Comparison of ENCODE assay signal across 9 mouse cellular contexts in the genomic region with DNA sequence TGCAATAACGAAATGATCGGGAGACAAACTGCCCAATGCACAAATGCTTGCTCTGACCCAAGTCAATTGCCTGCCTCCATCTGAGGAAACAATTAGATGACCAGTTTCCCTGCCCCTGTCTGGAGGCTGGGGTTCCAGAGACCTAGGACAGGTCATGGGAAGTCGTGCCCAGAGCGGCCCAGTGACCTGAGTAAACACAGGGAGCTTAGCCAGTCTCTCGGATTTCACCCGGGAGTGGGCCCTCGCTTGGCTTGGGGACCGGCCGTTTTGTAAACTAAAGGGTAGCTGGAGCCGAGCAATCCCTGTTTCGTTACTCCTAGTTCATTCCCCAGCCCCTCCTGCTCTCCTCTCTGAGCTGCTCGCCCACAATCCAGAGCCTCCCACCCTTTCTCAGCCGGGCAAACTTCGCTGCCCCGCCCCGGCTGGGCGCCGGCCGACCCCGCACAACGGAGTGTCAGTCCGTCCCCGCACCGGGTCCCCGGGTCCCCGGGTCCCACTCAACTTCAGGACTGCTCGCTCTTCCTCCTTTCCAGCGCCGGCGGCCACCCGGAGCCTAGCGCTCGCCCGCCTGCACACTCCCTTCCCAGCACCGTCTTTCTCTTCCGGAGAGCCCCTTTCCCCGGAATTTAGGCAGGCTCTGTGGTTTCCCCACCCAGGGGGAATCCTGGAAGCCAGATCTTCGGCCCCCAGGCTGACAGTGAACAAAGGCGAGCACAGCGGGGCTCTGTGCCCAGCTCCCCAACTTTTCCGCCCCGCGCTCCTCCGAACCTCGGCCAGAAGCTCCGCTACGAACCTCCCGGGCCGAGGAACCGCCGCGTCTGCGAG. TPM values are rescaled to one million over a fixed set of nuclear protein-coding genes. Genes with fewer than 3 reads are reported as not detected.
DNase-seq lines count a peak whose midpoint lies in the region; ATAC-seq and TF ChIP-seq lines count a peak whose summit lies in the region.
"Had no signal": no experiment of that assay in that cellular context is flagged by ENCODE, and none has a peak within 500 bp of the region (broad histone marks: within the 10 kb centered on the region; RNA-seq: fewer than 3 reads in every experiment).

No protein-coding gene starts in this region.

- H3K9ac ChIP-seq in ES-Bruce4 (ENCODE audit: low read depth, poor library complexity, severe bottlenecking) = peak overlapping the region; percentile 58
- no peak overlapping the region; the same call in 1 of the 2 replicates for H3K9ac ChIP-seq in forebrain, embryonic 13.5 days
- H3K9ac ChIP-seq in hindbrain, embryonic 14.5 days = peak overlapping the region; percentile 39; the same call in 1 of the 2 replicates
- H3K9ac ChIP-seq in liver, embryonic 16.5 days (ENCODE audit: low read depth, low read length) = no peak overlapping the region

- TF ChIP-seq CTCF in ES-Bruce4 (IDR thresholded peaks at IDR 0.05; ENCODE audit: low read depth, low read length) = no peak

- WGBS in forebrain, embryonic 13.5 days = 1% methylated on average over 44 of the region's 53 CpGs
- under 1% methylated on average over 49 of the region's 53 CpGs for WGBS in hindbrain, embryonic 14.5 days
- under 1% methylated on average over 52 of the region's 53 CpGs for WGBS in liver, embryonic 16.5 days (ENCODE audit: insufficient replicate concordance)

- intact Hi-C loops in heart, postnatal 25 days (cut with DNase I) = loop anchor here (5.0 kb wide), 3 partner anchors 68 to 278 kb away; partner anchors contain the start of gene Six4

- peaks cover 34% of the 10 kb centered on the region for H3K27me3 ChIP-seq in ES-Bruce4 (ENCODE audit: control insufficient read depth, insufficient read depth, low read length, poor library complexity, severe bottlenecking)
- peaks cover 96% of the 10 kb centered on the region for H3K27me3 ChIP-seq in forebrain, embryonic 13.5 days
- H3K27me3 ChIP-seq in hindbrain, embryonic 14.5 days (ENCODE audit: control insufficient read depth, insufficient read depth, low read length) = peaks cover 99% of the 10 kb centered on the region
- peaks cover 94% of the 10 kb centered on the region for H3K27me3 ChIP-seq in liver, embryonic 16.5 days (ENCODE audit: control insufficient read depth, insufficient read depth, low read depth, low read length)

- no peaks in the 10 kb centered on the region for H3K9me3 ChIP-seq in ES-Bruce4 (replicated peaks; ENCODE audit: control insufficient read depth, insufficient read depth, low read length, poor library complexity, severe bottlenecking)
- no peaks in the 10 kb centered on the region for H3K9me3 ChIP-seq in forebrain, embryonic 13.5 days (replicated peaks)
- H3K9me3 ChIP-seq in hindbrain, embryonic 14.5 days (ENCODE audit: control insufficient read depth, low read length) = no peaks in the 10 kb centered on the region
- H3K9me3 ChIP-seq in liver, embryonic 16.5 days (replicated peaks; ENCODE audit: control insufficient read depth, low read length) = no peaks in the 10 kb centered on the region

- H3K4me2 ChIP-seq in forebrain, embryonic 13.5 days = peak overlapping the region; percentile 58
- H3K4me2 ChIP-seq in hindbrain, embryonic 14.5 days (replicated peaks) = peak overlapping the region; percentile 47
- peak overlapping the region; percentile 52 for H3K4me2 ChIP-seq in liver, embryonic 16.5 days (ENCODE audit: low read depth, low read length)

- H3K36me3 ChIP-seq in ES-Bruce4 (ENCODE audit: control insufficient read depth, insufficient read depth, low read length, poor library complexity, severe bottlenecking) = no peaks in the 10 kb centered on the region
- no peaks in the 10 kb centered on the region for H3K36me3 ChIP-seq in forebrain, embryonic 13.5 days (ENCODE audit: poor library complexity, severe bottlenecking)
- no peaks in the 10 kb centered on the region for H3K36me3 ChIP-seq in hindbrain, embryonic 14.5 days (replicated peaks; ENCODE audit: control insufficient read depth, insufficient read depth)
- H3K36me3 ChIP-seq in liver, embryonic 16.5 days (ENCODE audit: control insufficient read depth, insufficient read depth) = no peaks in the 10 kb centered on the region

- no peak for TF ChIP-seq EP300 in ES-Bruce4 (IDR thresholded peaks at IDR 0.05; ENCODE audit: insufficient read depth, low read depth, low read length)

- TF ChIP-seq POLR2A in ES-Bruce4 (IDR thresholded peaks at IDR 0.05; ENCODE audit: insufficient read depth, low read length) = no peak

- H3K4me1 ChIP-seq in ES-Bruce4 (ENCODE audit: control insufficient read depth, insufficient read depth, low read length) = no peaks in the 10 kb centered on the region
- H3K4me1 ChIP-seq in forebrain, embryonic 13.5 days = peaks cover 26% of the 10 kb centered on the region
- no peaks in the 10 kb centered on the region for H3K4me1 ChIP-seq in hindbrain, embryonic 14.5 days (replicated peaks; ENCODE audit: control insufficient read depth, insufficient read depth, low read length)
- H3K4me1 ChIP-seq in liver, embryonic 16.5 days (ENCODE audit: control insufficient read depth, low read depth, low read length) = peaks cover 6% of the 10 kb centered on the region; the same call in 1 of the 2 replicates

- peak; percentile 91 for DNase-seq in heart, adult 11 months
- DNase-seq in heart, postnatal 25 days (ENCODE audit: low spot score) = no peak
- DNase-seq in hindbrain, embryonic 14.5 days (ENCODE audit: low spot score) = no peak
- peak; percentile 46 for DNase-seq in yolk sac, embryonic 10.5 days (ENCODE audit: low spot score)
- no peak for DNase-seq in frontal cortex, adult 2 months (ENCODE audit: extremely low spot score in 1 of 2, low spot score in 1 of 2)

- 0 out of 2 replicates have a peak, but pooled peaks have one; percentile 20 for ATAC-seq in forebrain, embryonic 13.5 days
- ATAC-seq in hindbrain, embryonic 14.5 days (ENCODE audit: low FRiP score) = no peak
- no peak for ATAC-seq in liver, embryonic 16.5 days (ENCODE audit: low read depth)

- peak overlapping the region; percentile 80 for H3K4me3 ChIP-seq in ES-Bruce4 (ENCODE audit: low read depth, low read length)
- peak overlapping the region; percentile 36 for H3K4me3 ChIP-seq in forebrain, embryonic 13.5 days
- peak overlapping the region; percentile 27 for H3K4me3 ChIP-seq in hindbrain, embryonic 14.5 days (replicated peaks; ENCODE audit: low read length)
- H3K4me3 ChIP-seq in liver, embryonic 16.5 days (ENCODE audit: low read depth, low read length) = peak overlapping the region; percentile 46

- H3K27ac ChIP-seq in ES-Bruce4 (ENCODE audit: insufficient read depth, low read length) = no peak overlapping the region
- no peak overlapping the region for H3K27ac ChIP-seq in forebrain, embryonic 13.5 days
- no peak overlapping the region for H3K27ac ChIP-seq in hindbrain, embryonic 14.5 days
- no peak overlapping the region for H3K27ac ChIP-seq in liver, embryonic 16.5 days (ENCODE audit: low read length)

RNA-seq across cellular contexts. Expression of gene Six1, which starts 9.3 kb away (rescaled TPM):
- total RNA-seq in heart, postnatal 25 days (2021) = 1 to 10 TPM in 1 of 2 experiments, under 1 TPM in 1; 0.81 to 1.0 TPM
- polyA plus RNA-seq in ES-Bruce4 (2011; ENCODE audit: insufficient read depth, insufficient read length, low read depth, missing spikeins) = 2.9 and 3.5 TPM in 2 replicates
- 0.22 and 0.42 TPM in 2 replicates for polyA plus RNA-seq in forebrain, embryonic 13.5 days (2015; fragmentation: Nextera tagmentation; extraction: Ambion mirVana)
- 0.43 and 0.53 TPM in 2 replicates for polyA plus RNA-seq in hindbrain, embryonic 14.5 days (2014; fragmentation: Nextera tagmentation; extraction: Ambion mirVana)
- 0.22 and 0.24 TPM in 2 replicates for polyA plus RNA-seq in liver, embryonic 16.5 days (2015; fragmentation: Nextera tagmentation; extraction: Ambion mirVana)
- polyA plus RNA-seq in frontal cortex, adult 2 months (2012; rRNA removed) = 0.16 and 0.34 TPM in 2 replicates
- total RNA-seq: MEL had no signal

Comparison
In these comparisons a context has a peak if more than half of its experiments do, and no peak if none do; other contexts are left out.
1. DNase-seq: peak in heart, adult 11 months (single experiment) and yolk sac, embryonic 10.5 days (single experiment); none in heart, postnatal 25 days (single experiment), hindbrain, embryonic 14.5 days (single experiment) and frontal cortex, adult 2 months (0 of 2).
2. H3K4me3 ChIP-seq: peak in every context shown above with its lines; median percentile 80 in ES-Bruce4; 46 in liver, embryonic 16.5 days; 36 in forebrain, embryonic 13.5 days; 27 in hindbrain, embryonic 14.5 days.
3. H3K9ac ChIP-seq: peak in ES-Bruce4 (single experiment) and hindbrain, embryonic 14.5 days (single experiment); none in forebrain, embryonic 13.5 days (single experiment) and liver, embryonic 16.5 days (single experiment).
4. Peak in every context shown above with its lines, with median percentiles within 50 percentile points of each other: H3K4me2 ChIP-seq.